Mouse (Mus musculus) left cerebral cortex, postnatal 10 days (tissue): ENCODE results near the gene Sobp. TPM values are rescaled to one million over a fixed set of nuclear protein-coding genes. Genes with fewer than 3 reads are reported as not detected.

ENCODE experiments used
- DNase-seq, 2 experiments: peaks; one replicate each; pipeline ENCODE4 v3.0.0; 2021 to 2022; ENCODE audit warnings: low spot score in 2 of 2, mixed read lengths in 1 of 2; ENCODE audit errors: extremely low spot score in 1 of 2
- intact Hi-C: fragments of 180-260 bp; cut with DNase I; formaldehyde crosslinking; loops from one replicate; pipeline ENCODE4 v1.15.1; 2025
- total RNA-seq, 2 experiments: library from RNA; stranded (reverse); gene quantifications; 2 replicates each; pipeline ENCODE4 v1.2.3; 2021

Gene Sobp
- total RNA-seq, 2 experiments from 2014 or later, result 107 to 112 TPM

GRCm38 (mm10) chr10:43014782-43015181 is 159.5 kb downstream of the Sobp start:
- no peak for DNase-seq
- intact Hi-C loops, result no loop called here

GRCm38 (mm10) chr10:43014358-43014757 is 160.0 kb downstream of the Sobp start:
- DNase-seq, result no peak
- intact Hi-C loops, result no loop called here

- intact Hi-C loops, result no loop called here
Measured at GRCm38 (mm10) chr10:43008116-43008515, 166.2 kb downstream of the Sobp start.

GRCm38 (mm10) chr10:43006534-43006933 is 167.8 kb downstream of the Sobp start:
- intact Hi-C loops, result no loop called here
- DNase-seq, result no peak

More at GRCm38 (mm10) chr10:43008116-43008515, 166.2 kb downstream of the Sobp start:
- DNase-seq, result no peak

- intact Hi-C loops, result no loop called here
- no peak for DNase-seq
Measured at GRCm38 (mm10) chr10:43005677-43006076, 168.7 kb downstream of the Sobp start.

- no peak for DNase-seq
- intact Hi-C loops, result no loop called here
Measured at GRCm38 (mm10) chr10:43005031-43005430, 169.3 kb downstream of the Sobp start.

- intact Hi-C loops, result no loop called here
- no peak for DNase-seq
Measured at GRCm38 (mm10) chr10:43004174-43004734, 170.1 kb downstream of the Sobp start.

GRCm38 (mm10) chr10:43003466-43003757 is 170.9 kb downstream of the Sobp start:
- intact Hi-C loops, result no loop called here

GRCm38 (mm10) chr10:43002721-43003465 is 171.4 kb downstream of the Sobp start:
- DNase-seq, result no peak
- intact Hi-C loops, result no loop called here

More at GRCm38 (mm10) chr10:43003466-43003757, 170.9 kb downstream of the Sobp start:
- no peak for DNase-seq

- intact Hi-C loops, result no loop called here
- DNase-seq, result peak in 1 of 2 experiments; percentile 75
Measured at GRCm38 (mm10) chr10:43002066-43002678, 172.2 kb downstream of the Sobp start.

GRCm38 (mm10) chr10:43001433-43001832 is 172.9 kb downstream of the Sobp start:
- intact Hi-C loops, result no loop called here
- DNase-seq, result no peak

- intact Hi-C loops, result no loop called here
Measured at GRCm38 (mm10) chr10:42999324-42999723, 175.0 kb downstream of the Sobp start.

GRCm38 (mm10) chr10:42997278-42997677 is 177.1 kb downstream of the Sobp start:
- intact Hi-C loops, result no loop called here
- no peak for DNase-seq

More at GRCm38 (mm10) chr10:42999324-42999723, 175.0 kb downstream of the Sobp start:
- no peak for DNase-seq

GRCm38 (mm10) chr10:42995484-42995895 is 178.8 kb downstream of the Sobp start:
- intact Hi-C loops, result no loop called here
- no peak for DNase-seq

- no peak for DNase-seq
- intact Hi-C loops, result no loop called here
Measured at GRCm38 (mm10) chr10:42994331-42994782, 180.0 kb downstream of the Sobp start.

- no peak for DNase-seq
- intact Hi-C loops, result no loop called here
Measured at GRCm38 (mm10) chr10:42991018-42991417, 183.3 kb downstream of the Sobp start.

- peak in 1 of 2 experiments; percentile 52 for DNase-seq
- intact Hi-C loops, result no loop called here
Measured at GRCm38 (mm10) chr10:42989910-42990309, 184.4 kb downstream of the Sobp start.

- intact Hi-C loops, result no loop called here
- no peak for DNase-seq
Measured at GRCm38 (mm10) chr10:42988627-42989026, 185.7 kb downstream of the Sobp start.

GRCm38 (mm10) chr10:42987594-42988052 is 186.7 kb downstream of the Sobp start:
- intact Hi-C loops, result loop anchor here (2.0 kb wide), 1 partner anchor 27 kb away; no protein-coding TSS in a partner anchor
- no peak for DNase-seq

GRCm38 (mm10) chr10:42984886-42985285 is 189.4 kb downstream of the Sobp start:
- intact Hi-C loops, result no loop called here
- no peak for DNase-seq
